Mouse (Mus musculus) liver, adult 2 months (tissue): ENCODE measurements at regions not wholly inside any gene's neighbourhood (a gene's known extent, or its start where the extent isn't known, plus 50 kb on each side); places are given as distances from the start of the nearest gene placed in this dataset.

ENCODE experiments used
- CTCF ChIP-seq: fragments of 200-500 bp; IDR thresholded peaks from 2 replicates; pipeline ENCODE4 v1.5.1; 2011; ENCODE audit warnings: low read depth, low read length, control low read depth
- POLR2A ChIP-seq: fragments of 200-500 bp; IDR thresholded peaks from 2 replicates; pipeline ENCODE4 v1.6.1; 2011; ENCODE audit warnings: low read length, control low read depth; ENCODE audit not compliant: insufficient read depth; ENCODE audit errors: extremely low read depth

GRCm38 (mm10) chr15:6998576-6999070 is 91.8 kb upstream of the Lifr start:
- TF ChIP-seq CTCF (no peak), POLR2A (no peak)
